Mouse (Mus musculus) lung, adult 2 months (tissue): ENCODE data around the gene Ptbp1.

Source experiments
- CTCF ChIP-seq: fragments of 200-500 bp; IDR thresholded peaks from 2 replicates; pipeline ENCODE4 v1.5.1; 2011; ENCODE audit warnings: mild to moderate bottlenecking, low read length, control low read depth; ENCODE audit not compliant: insufficient read depth
- POLR2A ChIP-seq: fragments of 200-500 bp; IDR thresholded peaks from 2 replicates; pipeline ENCODE4 v1.6.1; 2011; ENCODE audit warnings: low read depth, mild to moderate bottlenecking, control low read depth, low read length, borderline replicate concordance; ENCODE audit errors: extremely low read depth

DNA sequence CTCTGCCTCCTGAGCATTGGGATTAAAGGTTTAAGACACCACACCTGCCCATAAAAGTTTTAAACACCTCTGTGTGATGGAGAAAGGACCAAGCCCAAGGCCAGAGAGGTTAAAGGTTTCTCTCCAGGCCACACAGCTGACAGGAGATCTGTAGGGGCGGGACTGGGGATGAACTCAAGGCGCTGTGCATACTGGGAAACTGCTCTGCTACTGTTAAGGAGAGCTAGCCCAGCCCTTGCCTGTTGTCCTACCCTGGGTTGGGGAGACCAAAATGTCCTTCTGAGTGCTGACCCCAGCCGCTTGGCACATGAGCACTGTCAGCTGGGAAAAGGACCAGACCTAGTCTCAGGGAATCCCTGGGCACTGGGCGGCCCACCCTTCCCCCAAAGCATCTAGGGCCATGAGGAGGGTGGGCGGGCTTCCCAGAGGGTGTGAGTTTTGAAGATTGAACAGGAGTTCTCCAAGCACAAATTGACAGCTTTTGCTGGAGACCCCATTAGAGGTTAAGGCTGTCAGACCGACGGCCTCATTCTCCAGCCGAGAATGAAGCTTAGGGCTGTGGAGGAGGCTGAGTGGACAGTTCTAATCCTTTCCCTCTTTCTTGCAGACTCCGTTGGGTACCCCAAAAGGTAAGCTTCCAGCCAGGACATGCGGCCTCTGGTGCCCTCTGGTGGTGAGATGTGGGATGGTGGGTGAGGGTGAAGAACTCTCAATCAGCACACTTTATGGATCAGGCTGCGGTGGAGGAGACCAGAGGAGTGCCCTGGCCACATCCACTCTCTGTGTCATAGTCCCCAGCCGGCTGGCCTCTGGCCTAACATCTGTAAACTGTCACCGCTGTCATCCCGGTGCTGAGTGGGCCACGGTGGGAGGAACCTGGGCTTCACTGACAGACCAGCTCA is 42.2 kb upstream of the Ptbp1 start:
- TF ChIP-seq CTCF, result peak; percentile 96
- no peak for TF ChIP-seq POLR2A
